Mouse (Mus musculus): ENCODE measurements around the gene Gm42715.

Gm42715 gene

GRCm38 (mm10) chr7:127587196-127587595, 67.8 kb downstream of the Gm42715 start:
- no peak for DNase-seq

- DNase-seq: peak; percentile 99
These were observed 68.9 kb downstream of the Gm42715 start, which contains the start of the genes Ccdc189 and Rnf40 for GRCm38 (mm10) chr7:127588011-127588871. TSS of gene Ccdc189 (minus strand) at chr7:127588595. TSS of gene Rnf40 (plus strand) at chr7:127588767.

- DNase-seq: no peak
These were observed 69.5 kb downstream of the Gm42715 start for GRCm38 (mm10) chr7:127588901-127589300.

- DNase-seq: no peak
These were observed 70.3 kb downstream of the Gm42715 start for GRCm38 (mm10) chr7:127589637-127590036.

GRCm38 (mm10) chr7:127591108-127591507, 71.7 kb downstream of the Gm42715 start:
- DNase-seq: no peak

GRCm38 (mm10) chr7:127592575-127592974, 73.2 kb downstream of the Gm42715 start:
- DNase-seq: no peak

GRCm38 (mm10) chr7:127596747-127597146, 77.4 kb downstream of the Gm42715 start:
- no peak for DNase-seq

- DNase-seq: no peak
These were observed 81.2 kb downstream of the Gm42715 start for GRCm38 (mm10) chr7:127600612-127601011.

- DNase-seq: no peak
These were observed 82.4 kb downstream of the Gm42715 start for GRCm38 (mm10) chr7:127601735-127602134.

- no peak for DNase-seq
These were observed 83.5 kb downstream of the Gm42715 start for GRCm38 (mm10) chr7:127602903-127603302.

- no peak for DNase-seq
These were observed 84.9 kb downstream of the Gm42715 start for GRCm38 (mm10) chr7:127604256-127604655.

GRCm38 (mm10) chr7:127607150-127607549, 87.8 kb downstream of the Gm42715 start:
- DNase-seq: no peak

- no peak for DNase-seq
These were observed 91.6 kb downstream of the Gm42715 start for GRCm38 (mm10) chr7:127611011-127611410.

GRCm38 (mm10) chr7:127611561-127611960, 92.2 kb downstream of the Gm42715 start:
- no peak for DNase-seq

GRCm38 (mm10) chr7:127613501-127613900, 94.1 kb downstream of the Gm42715 start:
- DNase-seq: no peak

- no peak for DNase-seq
These were observed 94.7 kb downstream of the Gm42715 start for GRCm38 (mm10) chr7:127614091-127614490.

- DNase-seq: no peak
These were observed 95.1 kb downstream of the Gm42715 start for GRCm38 (mm10) chr7:127614511-127614890.

- peak; percentile 80 for DNase-seq
These were observed 95.8 kb downstream of the Gm42715 start, which contains the start of gene Zfp629 for GRCm38 (mm10) chr7:127614891-127615843. TSS of gene Zfp629 (minus strand) at chr7:127615797.

GRCm38 (mm10) chr7:127616336-127616735, 97.0 kb downstream of the Gm42715 start:
- no peak for DNase-seq
